Mouse (Mus musculus) megakaryocyte, embryonic 14.5 days (primary cell): ENCODE results near the gene Ntm.

Source experiments
- FLI1 ChIP-seq: IDR thresholded peaks from 2 replicates; pipeline ENCODE4 v1.6.1; 2012; ENCODE audit warnings: low read length, inconsistent platforms, mixed read lengths
- GATA1 ChIP-seq: IDR thresholded peaks from 3 replicates; pipeline ENCODE4 v1.6.1; 2012; ENCODE audit warnings: mixed read lengths, low read length, inconsistent platforms, borderline replicate concordance

- TF ChIP-seq GATA1 (no peak), FLI1 (no peak)
These were observed 426.5 kb downstream of the Ntm start for GRCm38 (mm10) chr9:29536415-29536814.
